Mouse (Mus musculus): ENCODE measurements around the gene Wdr1. TPM values are rescaled to one million over a fixed set of nuclear protein-coding genes. Genes with fewer than 3 reads are reported as not detected.
"Not testable (repeated sequence)": the region's sequence is repeated elsewhere in the genome, so short reads cannot be mapped to it uniquely, and the experiment has no call there.

The Wdr1 gene
- polyA plus RNA-seq, 1 experiment from 2014 or later = 251 TPM

DNA sequence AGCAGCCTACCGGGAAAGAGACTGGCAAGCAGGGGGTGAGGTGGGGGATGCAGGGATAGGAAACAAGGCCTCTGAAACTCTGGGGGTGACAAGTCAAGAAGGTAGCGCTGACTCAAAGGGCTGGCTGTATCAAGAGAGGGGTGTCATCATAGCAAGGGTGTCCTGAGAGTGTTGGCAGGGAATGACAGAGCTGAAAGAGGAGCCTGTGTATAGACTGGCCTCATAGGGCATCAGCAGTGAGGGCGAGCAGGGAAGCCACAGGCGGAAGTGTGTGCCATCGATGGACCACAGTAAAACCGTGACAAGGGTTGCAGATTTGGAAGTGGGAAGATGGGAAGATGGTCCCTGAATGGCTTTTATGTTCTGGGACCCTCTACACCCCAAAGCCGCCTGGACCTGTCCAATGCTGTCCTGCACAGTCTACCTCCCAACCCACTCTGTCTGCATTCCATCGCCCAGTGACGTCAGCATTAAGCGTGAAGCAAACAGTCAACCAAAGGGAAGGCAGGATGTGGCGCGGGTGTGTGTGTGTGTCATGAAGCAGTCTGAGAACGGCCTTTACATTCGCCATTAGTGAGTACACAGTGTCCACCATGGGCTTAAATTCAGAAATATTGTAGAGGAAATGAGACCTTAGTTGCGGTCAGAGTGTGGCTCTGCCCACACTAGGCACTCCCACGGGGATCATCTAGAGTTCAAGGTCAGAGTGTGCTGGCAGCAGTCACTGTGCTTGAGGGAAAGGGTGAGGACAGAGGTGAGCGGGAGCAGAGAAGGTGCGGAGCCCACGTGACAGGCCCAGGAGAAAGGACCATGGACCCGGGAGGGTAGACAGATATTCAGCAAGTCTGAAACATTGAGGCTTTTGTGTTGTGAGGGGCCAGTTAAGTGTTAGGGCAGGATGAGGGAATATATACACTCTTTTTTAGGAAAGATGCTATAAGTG, 74.1 kb downstream of the Wdr1 start:
- Histone ChIP-seq H3K4me3 (ENCODE audit: low read length) (no peak overlapping the region), H3K36me3 (ENCODE audit: insufficient read depth, low read length) (no peaks in the 10 kb centered on the region), H3K4me1 (ENCODE audit: insufficient read depth, low read length) (no peaks in the 10 kb centered on the region), H3K9me3 (ENCODE audit: low read length) (peaks cover 3% of the 10 kb centered on the region; the same call in 1 of the 2 replicates), H3K27ac (ENCODE audit: low read length) (no peak overlapping the region), H3K27me3 (ENCODE audit: insufficient read depth, low read length) (no peaks in the 10 kb centered on the region), H3K4me2 (replicated peaks; ENCODE audit: low read depth, low read length) (no peak overlapping the region), H3K9ac (replicated peaks; ENCODE audit: low read length) (no peak overlapping the region)
- WGBS = 65% methylated on average over 20 of the region's 20 CpGs
- no peak for ATAC-seq (ENCODE audit: low FRiP score, low TSS enrichment)

DNA sequence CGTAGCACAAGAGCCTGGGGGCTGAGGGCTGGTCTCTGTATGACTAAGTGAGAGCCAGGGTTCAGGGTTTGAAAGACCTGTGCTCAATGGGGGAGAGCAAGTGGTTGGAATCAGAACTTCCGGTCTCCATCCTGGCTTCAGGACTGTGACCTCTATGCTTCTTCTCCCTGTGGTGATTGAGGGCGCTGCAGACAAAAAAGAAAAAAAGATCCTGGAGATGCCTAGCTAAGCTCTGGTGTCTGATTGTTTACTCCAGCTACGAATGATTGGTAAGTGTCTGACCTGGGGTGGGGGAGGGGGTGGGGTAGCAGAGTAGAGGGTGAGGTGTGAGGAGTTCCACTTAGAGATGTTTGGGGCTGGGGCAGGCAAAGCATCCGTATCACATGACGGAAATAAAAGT, 75.0 kb downstream of the Wdr1 start:
- Histone ChIP-seq H3K4me2 (replicated peaks; ENCODE audit: low read depth, low read length) (no peak overlapping the region), H3K36me3 (ENCODE audit: insufficient read depth, low read length) (no peaks in the 10 kb centered on the region), H3K4me3 (ENCODE audit: low read length) (no peak overlapping the region), H3K9ac (replicated peaks; ENCODE audit: low read length) (no peak overlapping the region), H3K4me1 (ENCODE audit: insufficient read depth, low read length) (no peaks in the 10 kb centered on the region), H3K9me3 (ENCODE audit: low read length) (no peaks in the 10 kb centered on the region), H3K27ac (ENCODE audit: low read length) (no peak overlapping the region), H3K27me3 (ENCODE audit: insufficient read depth, low read length) (no peaks in the 10 kb centered on the region)
- no peak for ATAC-seq (ENCODE audit: low FRiP score, low TSS enrichment)
- 51% methylated on average over 6 of the region's 6 CpGs for WGBS

DNA sequence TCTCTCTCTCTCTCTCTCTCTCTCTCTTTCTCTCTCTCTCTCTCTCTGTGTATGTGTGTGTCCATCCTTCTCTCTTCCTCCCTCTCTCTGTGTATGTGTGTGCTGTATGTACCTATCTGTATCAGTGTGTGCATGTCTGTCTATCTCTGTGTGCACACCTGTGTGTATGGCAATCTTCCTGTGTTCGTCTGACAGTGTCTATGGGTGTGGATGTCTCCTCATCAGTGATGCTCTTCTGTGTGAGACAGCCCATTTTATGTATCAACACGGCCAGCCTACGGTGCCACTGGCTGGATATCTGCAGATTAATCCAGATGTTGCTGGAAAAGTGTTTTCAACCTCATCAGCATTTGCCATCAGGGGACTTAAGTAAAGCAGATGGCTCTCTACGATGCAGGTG, 75.8 kb downstream of the Wdr1 start:
- Histone ChIP-seq H3K9me3 (ENCODE audit: low read length) (no peaks in the 10 kb centered on the region), H3K27me3 (ENCODE audit: insufficient read depth, low read length) (no peaks in the 10 kb centered on the region), H3K36me3 (ENCODE audit: insufficient read depth, low read length) (no peaks in the 10 kb centered on the region), H3K4me1 (ENCODE audit: insufficient read depth, low read length) (no peaks in the 10 kb centered on the region), H3K4me3 (ENCODE audit: low read length) (no peak overlapping the region), H3K9ac (replicated peaks; ENCODE audit: low read length) (no peak overlapping the region), H3K4me2 (replicated peaks; ENCODE audit: low read depth, low read length) (no peak overlapping the region), H3K27ac (ENCODE audit: low read length) (no peak overlapping the region)
- ATAC-seq (ENCODE audit: low FRiP score, low TSS enrichment) = no peak
- 89% methylated on average over 4 of the region's 4 CpGs for WGBS

DNA sequence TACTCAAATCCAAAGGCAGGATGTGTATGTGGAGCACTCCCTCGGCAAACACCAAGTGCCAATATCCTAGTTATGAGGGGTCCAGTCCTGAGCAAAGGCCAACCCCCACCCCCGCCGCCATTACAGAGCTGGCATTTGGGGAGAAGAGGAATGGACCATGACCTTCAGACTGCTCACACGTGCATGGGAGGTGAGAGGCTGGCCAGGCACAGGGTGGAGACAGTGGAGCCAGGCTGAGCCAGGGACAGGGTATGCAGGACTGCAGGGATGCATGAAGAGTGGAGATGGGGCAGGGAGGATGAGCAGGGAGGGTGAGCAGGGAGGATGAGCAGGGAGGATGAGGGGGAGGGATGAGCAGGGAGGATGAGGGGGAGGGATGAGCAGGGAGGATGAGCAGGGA, 77.1 kb downstream of the Wdr1 start:
- H3K27ac ChIP-seq (ENCODE audit: low read length) = no peak overlapping the region
- no peak overlapping the region for H3K4me2 ChIP-seq (replicated peaks; ENCODE audit: low read depth, low read length)
- H3K9me3 ChIP-seq (ENCODE audit: low read length) = no peaks in the 10 kb centered on the region
- no peaks in the 10 kb centered on the region for H3K27me3 ChIP-seq (ENCODE audit: insufficient read depth, low read length)
- no peaks in the 10 kb centered on the region for H3K36me3 ChIP-seq (ENCODE audit: insufficient read depth, low read length)
- whole genome bisulfite sequencing = 72% methylated on average over 4 of the region's 4 CpGs
- no peak overlapping the region for H3K4me3 ChIP-seq (ENCODE audit: low read length)
- no peak for ATAC-seq (ENCODE audit: low FRiP score, low TSS enrichment)
- no peak overlapping the region for H3K9ac ChIP-seq (replicated peaks; ENCODE audit: low read length)
- peaks cover 5% of the 10 kb centered on the region; the same call in 1 of the 2 replicates for H3K4me1 ChIP-seq (ENCODE audit: insufficient read depth, low read length)

DNA sequence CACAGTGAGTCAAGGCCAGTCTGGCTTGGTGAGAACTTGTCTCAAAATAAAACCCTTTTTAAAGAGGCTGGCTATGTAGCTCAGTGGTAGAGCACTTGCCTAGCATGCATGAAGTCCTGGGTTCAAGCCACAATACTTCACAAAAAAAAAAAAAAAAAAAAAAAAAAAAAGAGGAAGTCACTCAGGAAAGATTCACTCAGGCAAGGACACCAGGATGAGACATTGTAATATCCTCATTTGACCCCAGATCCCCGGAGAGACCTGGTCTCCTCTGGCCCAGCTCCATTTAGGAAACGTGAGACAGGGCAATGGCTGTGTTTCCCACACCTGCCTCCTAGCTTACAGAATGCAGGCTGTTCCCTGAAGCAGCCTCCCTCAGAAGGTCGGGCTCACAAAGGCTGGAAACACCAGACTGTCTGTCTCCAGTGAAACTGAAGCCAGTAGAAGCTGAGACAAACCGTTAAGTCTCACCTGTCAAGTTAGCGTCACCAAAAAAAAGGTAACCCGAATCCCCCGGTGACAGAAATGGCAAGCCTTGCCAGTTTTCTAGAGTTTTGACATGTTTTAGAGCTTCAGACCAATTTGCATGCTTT, 79.4 kb downstream of the Wdr1 start:
- H3K4me3 ChIP-seq (ENCODE audit: low read length) = no peak overlapping the region
- H3K9ac ChIP-seq (replicated peaks; ENCODE audit: low read length) = no peak overlapping the region
- ATAC-seq (ENCODE audit: low FRiP score, low TSS enrichment) = no peak
- 45% methylated on average over 7 of the region's 7 CpGs for WGBS
- no peak overlapping the region for H3K4me2 ChIP-seq (replicated peaks; ENCODE audit: low read depth, low read length)
- no peaks in the 10 kb centered on the region for H3K36me3 ChIP-seq (ENCODE audit: insufficient read depth, low read length)
- H3K4me1 ChIP-seq (ENCODE audit: insufficient read depth, low read length) = peaks cover 23% of the 10 kb centered on the region
- H3K9me3 ChIP-seq (ENCODE audit: low read length) = no peaks in the 10 kb centered on the region
- no peaks in the 10 kb centered on the region for H3K27me3 ChIP-seq (ENCODE audit: insufficient read depth, low read length)
- no peak overlapping the region for H3K27ac ChIP-seq (ENCODE audit: low read length)

DNA sequence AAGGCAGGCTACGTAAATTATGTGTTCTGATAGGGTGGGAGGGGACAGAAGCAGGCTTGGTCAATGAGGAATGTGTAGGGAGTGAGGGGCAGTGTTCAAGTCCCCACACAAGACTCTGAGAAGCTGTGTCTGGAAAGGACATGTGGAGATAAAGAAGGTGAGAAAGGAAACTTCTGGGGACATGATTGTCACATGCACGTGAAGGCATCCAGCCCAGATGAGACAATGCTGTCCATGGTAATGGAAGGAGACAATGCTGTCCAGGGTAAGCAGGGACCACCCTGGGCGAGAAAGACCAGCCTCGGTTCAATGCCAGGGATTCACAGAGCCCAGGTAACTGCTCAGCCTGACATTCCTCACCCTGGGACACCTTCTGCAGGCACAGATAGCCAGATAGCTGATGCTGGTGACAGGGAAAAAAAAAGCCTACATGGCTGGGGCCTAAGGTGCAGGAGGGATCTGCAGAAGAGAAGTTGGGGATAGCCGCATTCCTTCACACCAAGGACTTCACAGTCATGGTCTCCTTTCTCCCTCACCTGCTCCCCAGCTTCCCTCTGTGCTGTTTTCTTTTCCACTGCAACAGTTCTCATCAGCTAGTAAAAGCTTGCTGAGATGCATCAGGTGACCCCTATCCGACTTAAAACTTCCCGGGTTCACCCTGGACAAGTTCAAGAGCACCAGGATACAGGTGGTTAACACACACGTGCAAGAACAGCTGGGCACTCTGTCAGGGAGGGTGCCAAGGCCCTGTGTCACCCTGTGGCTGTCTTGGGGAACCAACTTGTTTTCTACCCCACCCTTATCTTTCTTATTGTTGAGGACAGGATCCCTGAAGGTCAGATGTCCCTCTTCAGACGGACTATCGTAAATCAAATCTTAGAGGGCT, 82.0 kb downstream of the Wdr1 start:
- peak; percentile 10; the same call in 1 of the 2 replicates for ATAC-seq (ENCODE audit: low FRiP score, low TSS enrichment)
- H3K27me3 ChIP-seq (ENCODE audit: insufficient read depth, low read length) = no peaks in the 10 kb centered on the region
- H3K9me3 ChIP-seq (ENCODE audit: low read length) = no peaks in the 10 kb centered on the region
- peak overlapping the region; percentile 61; the same call in 1 of the 2 replicates for H3K27ac ChIP-seq (ENCODE audit: low read length)
- no peaks in the 10 kb centered on the region for H3K36me3 ChIP-seq (ENCODE audit: insufficient read depth, low read length)
- peak overlapping the region; percentile 36 for H3K4me3 ChIP-seq (ENCODE audit: low read length)
- peak overlapping the region; percentile 55 for H3K4me2 ChIP-seq (replicated peaks; ENCODE audit: low read depth, low read length)
- H3K4me1 ChIP-seq (ENCODE audit: insufficient read depth, low read length) = peaks cover 23% of the 10 kb centered on the region
- peak overlapping the region; percentile 54 for H3K9ac ChIP-seq (replicated peaks; ENCODE audit: low read length)
- 64% methylated on average over 10 of the region's 10 CpGs for WGBS

DNA sequence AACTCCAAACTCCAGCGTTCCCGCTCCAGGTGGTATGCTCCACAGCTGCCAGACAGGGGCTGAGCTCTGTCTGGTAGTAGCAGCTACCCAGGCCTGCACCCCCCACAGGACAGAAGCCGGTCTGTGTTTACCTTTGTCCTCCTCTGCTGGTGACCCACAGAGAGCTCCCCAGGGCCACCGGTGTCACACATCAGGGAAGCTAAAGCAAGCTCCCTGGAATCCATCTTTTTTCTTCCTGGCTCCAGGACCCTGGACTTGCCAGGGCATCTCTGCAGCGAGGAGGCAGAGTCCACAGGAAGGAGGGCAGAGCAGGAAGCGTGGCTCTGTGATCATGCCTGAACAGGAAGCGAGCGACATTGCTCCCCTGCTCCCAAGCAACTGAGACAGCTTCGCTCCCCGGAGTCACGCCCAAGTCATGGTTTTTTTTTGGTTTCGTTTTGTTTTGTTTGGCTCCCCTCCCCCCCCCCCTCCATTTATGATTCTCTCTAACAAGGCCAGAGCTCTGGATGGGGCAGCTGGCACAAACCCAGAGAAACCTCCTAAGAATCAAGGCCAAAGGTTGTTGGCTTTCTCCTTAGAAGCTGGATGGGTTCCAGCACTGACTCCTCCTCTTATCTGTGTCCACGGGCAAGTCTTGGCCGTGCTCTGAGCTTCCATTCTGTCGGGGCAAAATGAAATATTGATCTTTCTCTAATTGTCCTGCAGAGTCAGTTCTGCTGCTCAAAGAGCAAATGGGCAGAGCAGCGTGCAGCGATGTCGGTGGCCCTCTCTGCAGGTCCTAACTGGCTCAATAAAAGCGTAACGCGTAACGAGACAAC, 82.9 kb downstream of the Wdr1 start:
- Histone ChIP-seq H3K27ac (ENCODE audit: low read length) (peak overlapping the region; percentile 74), H3K9ac (replicated peaks; ENCODE audit: low read length) (peak overlapping the region; percentile 54), H3K4me1 (ENCODE audit: insufficient read depth, low read length) (peaks cover 23% of the 10 kb centered on the region), H3K9me3 (ENCODE audit: low read length) (no peaks in the 10 kb centered on the region), H3K27me3 (ENCODE audit: insufficient read depth, low read length) (no peaks in the 10 kb centered on the region), H3K36me3 (ENCODE audit: insufficient read depth, low read length) (no peaks in the 10 kb centered on the region), H3K4me3 (ENCODE audit: low read length) (peak overlapping the region; percentile 36), H3K4me2 (replicated peaks; ENCODE audit: low read depth, low read length) (peak overlapping the region; percentile 55)
- WGBS = 2% methylated on average over 22 of the region's 22 CpGs
- peak; percentile 87 for ATAC-seq (ENCODE audit: low FRiP score, low TSS enrichment)

DNA sequence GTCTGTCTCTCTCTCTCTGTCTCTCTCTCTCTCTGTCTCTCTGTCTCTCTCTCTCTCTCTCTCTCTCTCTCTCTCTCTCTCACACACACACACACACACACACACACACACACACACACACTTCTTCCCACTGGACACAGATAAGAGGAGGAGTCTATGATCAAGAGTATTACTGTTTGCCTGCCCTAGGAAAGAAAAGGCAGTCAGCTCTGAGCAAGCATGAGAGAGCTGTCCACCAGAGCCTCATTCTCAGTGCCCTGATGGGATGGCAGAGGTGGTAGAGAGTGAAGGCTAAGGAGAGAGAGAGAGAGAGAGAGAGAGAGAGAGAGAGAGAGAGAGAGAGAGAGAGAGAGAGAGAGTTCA, 83.5 kb downstream of the Wdr1 start:
- H3K4me1 ChIP-seq (ENCODE audit: insufficient read depth, low read length) = peaks cover 23% of the 10 kb centered on the region
- ATAC-seq (ENCODE audit: low FRiP score, low TSS enrichment) = peak; percentile 37
- H3K9ac ChIP-seq (replicated peaks; ENCODE audit: low read length) = not testable (repeated sequence)

DNA sequence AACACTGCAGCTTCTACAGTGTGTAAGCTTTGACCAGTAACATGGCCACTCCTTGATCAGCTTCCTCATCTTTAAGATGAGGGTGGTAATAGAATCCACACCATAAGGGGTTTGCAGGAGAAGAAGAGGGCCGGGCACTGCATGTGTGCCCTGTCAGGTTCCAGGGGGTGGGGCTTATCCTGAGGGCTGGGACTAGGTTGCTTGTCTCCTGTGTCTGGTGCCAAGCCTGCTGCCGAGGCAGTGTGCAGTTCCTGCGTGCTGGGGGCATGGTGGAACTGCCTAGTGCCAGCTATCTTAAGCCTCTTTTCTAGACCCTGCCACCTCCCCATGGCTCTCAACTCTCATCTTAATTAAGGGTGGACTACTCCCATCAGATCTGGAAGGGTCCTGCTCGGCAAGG, 84.0 kb downstream of the Wdr1 start:
- Histone ChIP-seq H3K9ac (replicated peaks; ENCODE audit: low read length) (no peak overlapping the region), H3K4me1 (ENCODE audit: insufficient read depth, low read length) (peaks cover 23% of the 10 kb centered on the region), H3K27ac (ENCODE audit: low read length) (no peak overlapping the region), H3K36me3 (ENCODE audit: insufficient read depth, low read length) (no peaks in the 10 kb centered on the region), H3K9me3 (ENCODE audit: low read length) (no peaks in the 10 kb centered on the region), H3K4me3 (ENCODE audit: low read length) (no peak overlapping the region), H3K4me2 (replicated peaks; ENCODE audit: low read depth, low read length) (0 out of 2 replicates have a peak overlapping the region, but pooled peaks have one; percentile 16), H3K27me3 (ENCODE audit: insufficient read depth, low read length) (no peaks in the 10 kb centered on the region)
- 33% methylated on average over 4 of the region's 4 CpGs for WGBS
- ATAC-seq (ENCODE audit: low FRiP score, low TSS enrichment) = no peak; the same call in 1 of the 2 replicates

More for the DNA sequence above, 83.5 kb downstream of the Wdr1 start:
- H3K9me3 ChIP-seq (ENCODE audit: low read length); H3K27me3 ChIP-seq (ENCODE audit: insufficient read depth, low read length); H3K36me3 ChIP-seq (ENCODE audit: insufficient read depth, low read length): not testable (repeated sequence)
- Histone ChIP-seq H3K4me3 (ENCODE audit: low read length) (peak overlapping the region; percentile 36), H3K27ac (ENCODE audit: low read length) (peak overlapping the region; percentile 74), H3K4me2 (replicated peaks; ENCODE audit: low read depth, low read length) (peak overlapping the region; percentile 55)

Data from kidney, embryonic 16.5 days (tissue).